Mouse (Mus musculus) T-cell, adult 2 months (primary cell): ENCODE measurements at regions not wholly inside any gene's neighbourhood (a gene's known extent, or its start where the extent isn't known, plus 50 kb on each side); places are given as distances from the start of the nearest gene placed in this dataset.
A peak's percentile ranks its signal among the peaks of the same experiment; 100 is the strongest.

Experiments used
- DNase-seq: peaks from one replicate; pipeline ENCODE4 v3.0.0; 2022; ENCODE audit warnings: low spot score

GRCm38 (mm10) chr9:100404426-100404825 is 82.2 kb downstream of the Il20rb start:
- DNase-seq = no peak

- peak; percentile 48 for DNase-seq
These were observed 86.2 kb downstream of the Il20rb start for GRCm38 (mm10) chr9:100400366-100400765.

GRCm38 (mm10) chr9:100396340-100396910 is 90.2 kb downstream of the Il20rb start:
- DNase-seq = no peak

GRCm38 (mm10) chr9:100395711-100396110 is 90.9 kb downstream of the Il20rb start:
- peak; percentile 52 for DNase-seq

- DNase-seq = no peak
These were observed 92.0 kb downstream of the Il20rb start for GRCm38 (mm10) chr9:100394632-100395031.

- DNase-seq = no peak
These were observed 92.4 kb downstream of the Il20rb start for GRCm38 (mm10) chr9:100394166-100394565.

- DNase-seq = no peak
These were observed 94.3 kb downstream of the Il20rb start for GRCm38 (mm10) chr9:100392262-100392661.

GRCm38 (mm10) chr9:100391566-100392213 is 94.9 kb downstream of the Il20rb start:
- DNase-seq = no peak

- no peak for DNase-seq
These were observed 98.2 kb downstream of the Il20rb start for GRCm38 (mm10) chr9:100388393-100388792.

- peak; percentile 12 for DNase-seq
These were observed 99.4 kb downstream of the Il20rb start for GRCm38 (mm10) chr9:100387171-100387685.

- DNase-seq = peak; percentile 25
These were observed 104.1 kb downstream of the Il20rb start for GRCm38 (mm10) chr9:100382492-100382891.

GRCm38 (mm10) chr9:100369921-100370320 is 116.7 kb downstream of the Il20rb start:
- DNase-seq = no peak

GRCm38 (mm10) chr9:100366816-100367215 is 119.8 kb downstream of the Il20rb start:
- DNase-seq = no peak

GRCm38 (mm10) chr9:100359934-100360716 is 126.5 kb downstream of the Il20rb start:
- no peak for DNase-seq

GRCm38 (mm10) chr9:100357553-100357952 is 129.0 kb downstream of the Il20rb start:
- DNase-seq = no peak

GRCm38 (mm10) chr9:100340796-100341195 is 145.8 kb downstream of the Il20rb start:
- no peak for DNase-seq

GRCm38 (mm10) chr9:100307765-100308164 is 178.8 kb downstream of the Il20rb start:
- no peak for DNase-seq

GRCm38 (mm10) chr9:100307364-100307763 is 179.2 kb downstream of the Il20rb start:
- DNase-seq = no peak

GRCm38 (mm10) chr9:100303762-100304161 is 182.8 kb downstream of the Il20rb start:
- DNase-seq = no peak

GRCm38 (mm10) chr9:100301613-100302012 is 185.0 kb downstream of the Il20rb start:
- no peak for DNase-seq

GRCm38 (mm10) chr9:100277361-100277760 is 209.2 kb downstream of the Il20rb start:
- no peak for DNase-seq

GRCm38 (mm10) chr9:100266528-100267387 is 219.8 kb downstream of the Il20rb start:
- DNase-seq = no peak
